Mouse (Mus musculus) E14TG2a.4 (cell line): ENCODE results near the gene E130309D02Rik.

ENCODE experiments used
- H3K27me3 ChIP-seq: 2 replicates; pipeline ENCODE4 v1.6.1; 2014; ENCODE audit warnings: low read length, control low read depth; ENCODE audit not compliant: insufficient read depth
- H3K36me3 ChIP-seq: 2 replicates; pipeline ENCODE4 v1.6.1; 2014; ENCODE audit warnings: low read length, control low read depth; ENCODE audit not compliant: insufficient read depth
- H3K4me1 ChIP-seq: replicated peaks from 2 replicates; pipeline ENCODE4 v1.6.1; 2014; ENCODE audit warnings: low read depth, low read length, control low read depth
- H3K4me3 ChIP-seq: replicated peaks from 2 replicates; pipeline ENCODE4 v1.5.1; 2014; ENCODE audit warnings: mild to moderate bottlenecking, low read length
- H3K9me3 ChIP-seq: 2 replicates; pipeline ENCODE4 v1.6.1; 2014; ENCODE audit warnings: low read length, control low read depth
- CTCF ChIP-seq: conservative IDR thresholded peaks from 2 replicates; pipeline ENCODE4 v1.5.1; 2014; ENCODE audit warnings: low read length
- NANOG ChIP-seq: IDR thresholded peaks from 2 replicates; pipeline ENCODE4 v1.6.1; 2014; ENCODE audit warnings: borderline replicate concordance, low read length, mixed read lengths
- POU5F1 ChIP-seq: IDR thresholded peaks from 2 replicates; pipeline ENCODE4 v1.6.1; 2014; ENCODE audit warnings: low read length, borderline replicate concordance

Gene E130309D02Rik

GRCm38 (mm10) chr5:143287774-143288328 lies 27.3 kb downstream of the E130309D02Rik start:
- no peaks in the 10 kb centered on the region for H3K36me3 ChIP-seq
- peak overlapping the region; percentile 71 for H3K4me3 ChIP-seq
- H3K9me3 ChIP-seq: peaks cover 10% of the 10 kb centered on the region
- peaks cover 82% of the 10 kb centered on the region for H3K27me3 ChIP-seq
- H3K4me1 ChIP-seq: peaks cover 37% of the 10 kb centered on the region
- TF ChIP-seq POU5F1: no peak
- TF ChIP-seq NANOG: no peak
- TF ChIP-seq CTCF: no peak

GRCm38 (mm10) chr5:143284762-143285161 lies 30.4 kb downstream of the E130309D02Rik start:
- Histone ChIP-seq H3K36me3 (no peaks in the 10 kb centered on the region), H3K27me3 (peaks cover 62% of the 10 kb centered on the region), H3K4me1 (peaks cover 28% of the 10 kb centered on the region), H3K4me3 (no peak overlapping the region), H3K9me3 (peaks cover 10% of the 10 kb centered on the region)
- peak; percentile 33 for TF ChIP-seq CTCF
- no peak for TF ChIP-seq NANOG
- TF ChIP-seq POU5F1: no peak

- TF ChIP-seq NANOG (no peak), POU5F1 (no peak), CTCF (no peak)
These were observed 35.9 kb downstream of the E130309D02Rik start for GRCm38 (mm10) chr5:143279247-143279646.

GRCm38 (mm10) chr5:143275761-143276160 lies 39.4 kb downstream of the E130309D02Rik start:
- H3K4me3 ChIP-seq: no peak overlapping the region
- H3K9me3 ChIP-seq: no peaks in the 10 kb centered on the region

More at GRCm38 (mm10) chr5:143279247-143279646, 35.9 kb downstream of the E130309D02Rik start:
- Histone ChIP-seq H3K9me3 (no peaks in the 10 kb centered on the region), H3K4me3 (no peak overlapping the region), H3K4me1 (peaks cover 12% of the 10 kb centered on the region), H3K36me3 (no peaks in the 10 kb centered on the region), H3K27me3 (peaks cover 51% of the 10 kb centered on the region)

GRCm38 (mm10) chr5:143272540-143273330 lies 42.4 kb downstream of the E130309D02Rik start:
- no peak overlapping the region for H3K4me3 ChIP-seq
- no peaks in the 10 kb centered on the region for H3K36me3 ChIP-seq
- peaks cover 18% of the 10 kb centered on the region for H3K4me1 ChIP-seq
- no peaks in the 10 kb centered on the region for H3K9me3 ChIP-seq
- TF ChIP-seq POU5F1: no peak
- TF ChIP-seq CTCF: no peak
- no peak for TF ChIP-seq NANOG
- peaks cover 55% of the 10 kb centered on the region for H3K27me3 ChIP-seq

More at GRCm38 (mm10) chr5:143275761-143276160, 39.4 kb downstream of the E130309D02Rik start:
- H3K4me1 ChIP-seq: peaks cover 11% of the 10 kb centered on the region
- no peaks in the 10 kb centered on the region for H3K36me3 ChIP-seq
- TF ChIP-seq POU5F1: no peak
- TF ChIP-seq NANOG: no peak
- no peak for TF ChIP-seq CTCF
- H3K27me3 ChIP-seq: peaks cover 51% of the 10 kb centered on the region

GRCm38 (mm10) chr5:143272108-143272507 lies 43.1 kb downstream of the E130309D02Rik start:
- no peaks in the 10 kb centered on the region for H3K9me3 ChIP-seq
- peaks cover 18% of the 10 kb centered on the region for H3K4me1 ChIP-seq
- no peaks in the 10 kb centered on the region for H3K36me3 ChIP-seq
- TF ChIP-seq CTCF (no peak), NANOG (no peak), POU5F1 (no peak)
- peaks cover 53% of the 10 kb centered on the region for H3K27me3 ChIP-seq
- no peak overlapping the region for H3K4me3 ChIP-seq

GRCm38 (mm10) chr5:143271642-143272041 lies 43.5 kb downstream of the E130309D02Rik start:
- no peaks in the 10 kb centered on the region for H3K36me3 ChIP-seq

GRCm38 (mm10) chr5:143270151-143270519 lies 45.0 kb downstream of the E130309D02Rik start:
- Histone ChIP-seq H3K27me3 (peaks cover 45% of the 10 kb centered on the region), H3K4me3 (peak overlapping the region; percentile 82), H3K4me1 (peaks cover 18% of the 10 kb centered on the region), H3K9me3 (no peaks in the 10 kb centered on the region), H3K36me3 (no peaks in the 10 kb centered on the region)
- TF ChIP-seq POU5F1: no peak
- no peak for TF ChIP-seq CTCF
- no peak for TF ChIP-seq NANOG

More at GRCm38 (mm10) chr5:143271642-143272041, 43.5 kb downstream of the E130309D02Rik start:
- TF ChIP-seq NANOG (no peak), CTCF (no peak), POU5F1 (no peak)
- Histone ChIP-seq H3K9me3 (no peaks in the 10 kb centered on the region), H3K4me1 (peaks cover 18% of the 10 kb centered on the region), H3K27me3 (peaks cover 53% of the 10 kb centered on the region), H3K4me3 (no peak overlapping the region)
